Mouse (Mus musculus): ENCODE data around the gene Os9. TPM values are rescaled to one million over a fixed set of nuclear protein-coding genes. Genes with fewer than 3 reads are reported as not detected.

Os9 gene
- polyA plus RNA-seq, 1 experiment from 2014 or later = 138 TPM

- 70% methylated on average over 6 of the region's 6 CpGs for WGBS
- peaks cover 59% of the 10 kb centered on the region for H3K27me3 ChIP-seq
Observed at GRCm38 (mm10) chr10:127085633-127086032, 35.3 kb downstream of the Os9 start.

GRCm38 (mm10) chr10:127085052-127085451, 35.9 kb downstream of the Os9 start:
- WGBS = 87% methylated on average over 9 of the region's 9 CpGs
- peaks cover 62% of the 10 kb centered on the region for H3K36me3 ChIP-seq
- peaks cover 59% of the 10 kb centered on the region for H3K27me3 ChIP-seq

More at GRCm38 (mm10) chr10:127085633-127086032, 35.3 kb downstream of the Os9 start:
- no peak overlapping the region for H3K27ac ChIP-seq
- H3K36me3 ChIP-seq = peaks cover 68% of the 10 kb centered on the region
- H3K4me2 ChIP-seq (replicated peaks) = no peak overlapping the region
- H3K9me3 ChIP-seq = no peaks in the 10 kb centered on the region
- no peak for ATAC-seq
- no peak overlapping the region for H3K9ac ChIP-seq (replicated peaks)
- H3K4me1 ChIP-seq (replicated peaks) = peaks cover 32% of the 10 kb centered on the region
- H3K4me3 ChIP-seq (replicated peaks) = no peak overlapping the region

DNA sequence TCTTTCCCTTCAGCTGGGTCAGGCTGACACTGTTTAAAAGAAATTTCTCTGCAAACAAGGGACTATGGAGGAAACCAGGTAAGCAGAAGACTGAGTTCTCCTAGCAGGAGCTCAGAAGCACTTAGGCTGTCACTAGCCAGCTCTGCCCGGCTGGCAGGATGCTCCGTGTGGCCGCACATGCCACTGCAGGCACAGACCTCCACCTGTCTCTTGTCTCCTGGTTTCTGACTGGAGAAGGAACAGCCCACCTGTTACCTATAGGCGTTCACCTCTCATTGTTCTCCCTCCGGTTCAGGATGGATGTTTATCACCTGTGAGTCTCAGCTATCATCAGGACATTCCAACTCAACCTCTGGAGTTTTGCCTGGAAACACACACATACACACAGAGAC, 37.0 kb downstream of the Os9 start:
- peaks cover 40% of the 10 kb centered on the region for H3K4me1 ChIP-seq (replicated peaks)
- no peak for ATAC-seq
- H3K4me3 ChIP-seq (replicated peaks) = no peak overlapping the region
- H3K9ac ChIP-seq (replicated peaks) = no peak overlapping the region
- peaks cover 51% of the 10 kb centered on the region for H3K27me3 ChIP-seq
- H3K36me3 ChIP-seq = peaks cover 51% of the 10 kb centered on the region
- WGBS = 72% methylated on average over 5 of the region's 5 CpGs
- no peaks in the 10 kb centered on the region for H3K9me3 ChIP-seq
- H3K4me2 ChIP-seq (replicated peaks) = no peak overlapping the region
- no peak overlapping the region for H3K27ac ChIP-seq

More at GRCm38 (mm10) chr10:127085052-127085451, 35.9 kb downstream of the Os9 start:
- no peaks in the 10 kb centered on the region for H3K9me3 ChIP-seq
- H3K9ac ChIP-seq (replicated peaks) = no peak overlapping the region
- no peak overlapping the region for H3K4me2 ChIP-seq (replicated peaks)
- H3K27ac ChIP-seq = no peak overlapping the region
- no peak overlapping the region for H3K4me3 ChIP-seq (replicated peaks)
- no peak for ATAC-seq
- H3K4me1 ChIP-seq (replicated peaks) = peaks cover 34% of the 10 kb centered on the region

GRCm38 (mm10) chr10:127083292-127083914, 37.5 kb downstream of the Os9 start:
- H3K9ac ChIP-seq (replicated peaks) = no peak overlapping the region
- no peaks in the 10 kb centered on the region for H3K9me3 ChIP-seq
- 24% methylated on average over 8 of the region's 8 CpGs for WGBS
- ATAC-seq = no peak
- H3K27ac ChIP-seq = no peak overlapping the region
- no peak overlapping the region for H3K4me2 ChIP-seq (replicated peaks)
- peaks cover 46% of the 10 kb centered on the region for H3K27me3 ChIP-seq
- H3K4me1 ChIP-seq (replicated peaks) = peaks cover 42% of the 10 kb centered on the region
- peaks cover 50% of the 10 kb centered on the region for H3K36me3 ChIP-seq
- no peak overlapping the region for H3K4me3 ChIP-seq (replicated peaks)

- Histone ChIP-seq H3K27me3 (peaks cover 33% of the 10 kb centered on the region), H3K9ac (replicated peaks) (peak overlapping the region; percentile 95), H3K4me2 (replicated peaks) (peak overlapping the region; percentile 93), H3K27ac (no peak overlapping the region), H3K36me3 (peaks cover 37% of the 10 kb centered on the region), H3K4me1 (replicated peaks) (peaks cover 55% of the 10 kb centered on the region), H3K4me3 (replicated peaks) (peak overlapping the region; percentile 72), H3K9me3 (no peaks in the 10 kb centered on the region)
- 31% methylated on average over 8 of the region's 8 CpGs for WGBS
- ATAC-seq = peak; percentile 19
Observed at GRCm38 (mm10) chr10:127081996-127082620, 38.8 kb downstream of the Os9 start.

DNA sequence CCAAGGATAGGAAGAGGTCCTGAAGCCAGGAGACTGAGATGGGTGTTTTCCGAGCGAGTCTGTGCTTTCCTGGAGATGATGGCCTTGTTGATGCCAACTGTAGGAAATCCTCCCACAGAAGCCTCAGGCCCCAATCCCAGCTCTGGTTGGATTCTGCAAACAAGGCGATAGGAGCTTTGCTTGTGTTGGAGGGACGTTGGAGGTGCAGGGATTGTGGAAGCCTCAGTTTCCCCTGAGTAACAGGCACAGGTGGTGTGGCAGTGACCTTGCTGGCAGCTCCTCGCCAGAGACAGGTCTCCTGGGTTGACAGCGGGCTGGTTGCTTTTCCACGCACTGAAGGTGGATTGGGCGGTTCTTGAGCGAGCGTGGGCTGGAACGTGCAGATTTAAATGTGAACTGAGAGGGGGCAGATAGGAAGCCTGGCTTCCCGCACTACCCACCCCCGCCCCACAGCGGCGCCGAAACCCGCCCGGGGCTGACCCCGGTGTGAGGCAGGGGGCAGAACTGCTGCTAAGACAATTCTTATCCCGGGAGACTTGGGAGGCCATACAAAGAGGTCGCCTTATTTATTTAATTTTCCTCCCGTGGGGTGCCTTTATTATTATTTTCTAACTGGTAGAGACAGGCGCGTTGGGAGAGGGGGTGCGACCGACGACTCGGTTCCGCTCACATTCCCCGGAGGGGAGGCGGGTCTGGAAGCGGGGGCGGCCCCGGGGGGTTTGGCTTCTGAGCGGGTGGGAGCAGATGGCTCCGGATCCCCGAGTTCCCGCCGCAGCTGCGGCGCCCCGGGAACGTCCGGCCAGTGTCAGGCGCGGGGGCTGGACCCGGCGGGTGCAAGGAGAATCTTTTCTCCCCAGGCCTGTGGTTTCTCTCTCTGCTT, 39.8 kb downstream of the Os9 start:
- Histone ChIP-seq H3K9me3 (no peaks in the 10 kb centered on the region), H3K4me3 (replicated peaks) (peak overlapping the region; percentile 72), H3K27me3 (peaks cover 31% of the 10 kb centered on the region), H3K4me2 (replicated peaks) (peak overlapping the region; percentile 93), H3K27ac (peak overlapping the region; percentile 21; the same call in 1 of the 2 replicates), H3K9ac (replicated peaks) (peak overlapping the region; percentile 95), H3K4me1 (replicated peaks) (peaks cover 64% of the 10 kb centered on the region), H3K36me3 (peaks cover 27% of the 10 kb centered on the region)
- no peak for ATAC-seq
- 2% methylated on average over 48 of the region's 48 CpGs for WGBS

DNA sequence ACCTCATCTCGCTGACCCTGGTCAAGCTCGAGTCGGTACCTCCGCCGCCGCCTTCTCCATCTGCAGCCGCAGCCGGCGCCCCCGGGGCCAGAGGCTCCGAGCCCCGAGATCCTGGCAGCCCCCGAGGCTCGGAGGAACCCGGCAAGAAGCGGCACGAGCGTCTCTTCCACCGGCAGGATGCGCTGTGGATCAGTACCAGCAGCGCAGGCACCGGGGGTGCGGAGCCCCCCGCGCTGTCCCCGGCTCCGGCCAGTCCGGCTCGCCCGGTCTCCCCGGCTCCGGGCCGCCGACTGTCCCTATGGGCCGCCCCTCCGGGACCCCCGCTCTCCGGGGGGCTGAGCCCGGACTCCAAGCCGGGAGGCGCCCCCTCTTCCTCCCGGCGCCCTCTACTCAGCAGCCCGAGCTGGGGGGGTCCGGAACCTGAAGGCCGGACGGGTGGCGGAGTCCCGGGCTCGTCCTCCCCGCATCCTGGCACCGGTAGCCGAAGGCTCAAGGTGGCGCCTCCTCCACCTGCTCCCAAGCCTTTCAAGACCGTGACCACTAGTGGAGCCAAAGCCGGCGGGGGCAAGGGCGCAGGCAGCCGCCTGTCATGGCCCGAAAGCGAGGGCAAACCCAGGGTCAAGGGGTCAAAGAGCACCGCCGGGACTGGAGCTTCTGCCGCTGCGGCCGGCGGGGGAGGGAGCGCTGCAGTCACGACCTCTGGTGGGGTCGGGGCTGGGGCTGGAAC, 41.1 kb downstream of the Os9 start:
- peaks cover 39% of the 10 kb centered on the region for H3K27me3 ChIP-seq
- no peak for ATAC-seq
- peaks cover 65% of the 10 kb centered on the region for H3K4me1 ChIP-seq (replicated peaks)
- H3K4me3 ChIP-seq (replicated peaks) = peak overlapping the region; percentile 72
- H3K9me3 ChIP-seq = no peaks in the 10 kb centered on the region
- H3K9ac ChIP-seq (replicated peaks) = peak overlapping the region; percentile 95
- H3K4me2 ChIP-seq (replicated peaks) = peak overlapping the region; percentile 93
- peaks cover 17% of the 10 kb centered on the region for H3K36me3 ChIP-seq
- peak overlapping the region; percentile 93 for H3K27ac ChIP-seq
- WGBS = 1% methylated on average over 70 of the region's 70 CpGs

DNA sequence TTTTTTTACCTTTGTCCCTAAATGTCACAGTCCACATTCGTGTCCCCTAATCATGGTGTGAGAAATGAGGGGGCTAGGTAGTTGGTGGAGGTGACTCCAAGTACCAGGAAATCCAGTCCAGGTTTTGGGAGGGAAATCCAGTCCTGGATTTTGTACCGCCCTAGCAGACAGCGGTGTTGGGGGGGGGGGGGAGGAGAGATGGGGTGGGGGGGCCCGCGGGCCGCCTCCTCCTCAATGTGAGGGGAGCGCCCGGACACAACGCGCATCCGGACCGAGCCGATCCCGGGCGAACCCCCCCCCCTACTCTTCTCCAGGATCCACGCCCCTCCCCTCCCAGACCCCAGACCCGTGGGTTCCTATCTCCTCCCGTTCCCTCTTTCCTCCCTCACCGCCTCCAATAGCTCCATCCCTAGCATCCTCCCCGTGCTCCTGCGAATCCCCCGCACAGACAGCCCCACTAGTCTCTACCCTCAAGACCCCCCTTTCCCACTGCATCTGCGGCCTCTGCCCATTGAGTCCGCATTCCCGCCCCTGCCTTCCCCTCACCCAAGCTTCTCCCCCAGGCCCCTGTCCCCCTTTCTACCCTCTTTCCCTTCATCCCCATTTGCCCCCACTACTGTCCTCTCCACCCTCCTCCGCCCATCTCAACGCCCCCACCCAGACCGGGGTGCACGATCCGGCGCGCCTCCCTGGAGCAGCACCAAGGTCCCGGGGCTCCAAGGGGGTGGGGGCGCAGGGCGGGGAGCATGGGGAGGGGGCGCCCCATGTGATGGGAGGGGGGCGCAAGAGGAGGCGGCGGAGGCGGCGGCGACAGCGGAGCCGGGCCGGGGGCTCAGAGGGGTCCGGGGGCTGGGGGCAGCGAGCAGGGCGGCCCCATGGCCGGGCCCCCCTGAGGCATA, 42.0 kb downstream of the Os9 start:
- peak overlapping the region; percentile 93 for H3K4me2 ChIP-seq (replicated peaks)
- peaks cover 37% of the 10 kb centered on the region for H3K27me3 ChIP-seq
- peak overlapping the region; percentile 95 for H3K9ac ChIP-seq (replicated peaks)
- peaks cover 65% of the 10 kb centered on the region for H3K4me1 ChIP-seq (replicated peaks)
- H3K36me3 ChIP-seq = peaks cover 8% of the 10 kb centered on the region
- H3K9me3 ChIP-seq = no peaks in the 10 kb centered on the region
- H3K4me3 ChIP-seq (replicated peaks) = peak overlapping the region; percentile 72
- peak; percentile 74 for ATAC-seq
- H3K27ac ChIP-seq = peak overlapping the region; percentile 93
- 0% methylated on average over 31 of the region's 49 CpGs for WGBS

DNA sequence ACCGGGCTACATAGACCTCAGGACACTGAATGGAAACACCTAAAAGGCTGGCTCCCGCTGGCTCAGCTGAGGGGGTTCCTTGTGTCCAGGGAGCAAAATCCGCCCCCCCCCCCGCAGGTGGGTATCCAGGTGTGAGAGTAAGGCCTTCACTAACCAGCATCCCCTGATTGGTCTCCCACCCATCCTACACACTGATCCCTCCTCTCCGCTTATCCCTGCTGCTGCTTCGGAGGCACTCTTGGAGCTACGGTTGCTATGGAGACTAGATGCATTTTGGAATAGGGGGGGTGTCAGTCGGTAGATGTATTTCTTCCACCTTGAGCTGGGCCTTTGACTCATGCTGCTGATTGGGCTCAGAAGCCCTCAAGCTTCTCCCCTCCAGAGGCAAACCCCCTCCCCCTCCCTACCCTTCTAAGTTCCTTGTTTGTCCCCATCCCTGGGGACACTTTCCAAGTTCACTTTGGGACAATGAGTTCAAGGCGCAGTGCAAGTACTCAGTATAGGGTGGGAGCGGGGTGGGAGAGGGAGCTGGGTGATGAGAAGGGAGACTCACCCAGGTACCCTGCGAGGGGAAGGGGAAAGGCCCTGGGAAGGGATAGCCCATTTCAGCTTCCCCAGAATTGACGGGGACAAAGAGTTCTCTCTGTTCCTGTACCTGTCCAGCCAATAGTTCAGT, 42.8 kb downstream of the Os9 start:
- peaks cover 62% of the 10 kb centered on the region for H3K4me1 ChIP-seq (replicated peaks)
- H3K9me3 ChIP-seq = no peaks in the 10 kb centered on the region
- peaks cover 2% of the 10 kb centered on the region; the same call in 1 of the 2 replicates for H3K36me3 ChIP-seq
- H3K4me3 ChIP-seq (replicated peaks) = peak overlapping the region; percentile 72
- peak; percentile 67 for ATAC-seq
- 4% methylated on average over 12 of the region's 12 CpGs for WGBS
- H3K27me3 ChIP-seq = peaks cover 36% of the 10 kb centered on the region
- H3K4me2 ChIP-seq (replicated peaks) = peak overlapping the region; percentile 93
- peak overlapping the region; percentile 57 for H3K9ac ChIP-seq (replicated peaks)
- H3K27ac ChIP-seq = peak overlapping the region; percentile 93

GRCm38 (mm10) chr10:127077515-127077914, 43.4 kb downstream of the Os9 start:
- H3K36me3 ChIP-seq = no peaks in the 10 kb centered on the region
- ATAC-seq = no peak
- H3K4me2 ChIP-seq (replicated peaks) = peak overlapping the region; percentile 93
- peak overlapping the region; percentile 93 for H3K27ac ChIP-seq
- WGBS = 2% methylated on average over 10 of the region's 10 CpGs
- peaks cover 56% of the 10 kb centered on the region for H3K4me1 ChIP-seq (replicated peaks)
- peaks cover 31% of the 10 kb centered on the region for H3K27me3 ChIP-seq
- peak overlapping the region; percentile 57 for H3K9ac ChIP-seq (replicated peaks)
- H3K9me3 ChIP-seq = no peaks in the 10 kb centered on the region
- H3K4me3 ChIP-seq (replicated peaks) = peak overlapping the region; percentile 72

All from midbrain, embryonic 13.5 days (tissue).